In the genomic region with DNA sequence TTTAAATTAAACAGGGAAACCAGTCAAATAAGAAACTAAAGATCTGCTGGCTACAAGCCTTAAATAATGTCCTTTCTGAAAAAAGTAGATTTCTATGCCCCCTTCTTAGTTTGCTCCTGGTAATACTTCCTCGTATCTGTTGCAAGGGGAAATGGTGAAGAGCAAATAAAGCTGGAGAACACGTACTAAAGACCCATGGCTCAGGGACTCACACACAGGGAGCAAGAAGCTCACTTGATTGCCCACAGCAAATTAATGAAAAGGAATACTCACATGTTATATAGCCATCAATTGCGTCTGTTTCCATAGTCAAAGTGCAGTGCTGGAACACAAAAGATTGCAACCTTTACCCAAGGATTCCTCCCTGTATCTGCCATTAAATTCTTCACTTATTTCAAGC, we compare ENCODE assay signal across 10 mouse cellular contexts. TPM values are rescaled to one million over a fixed set of nuclear protein-coding genes. Genes with fewer than 3 reads are reported as not detected.
DNase-seq lines count a peak whose midpoint lies in the region; ATAC-seq lines count a peak whose summit lies in the region.
"Had no signal": no experiment of that assay in that cellular context is flagged by ENCODE, and none has a peak within 500 bp of the region (broad histone marks: within the 10 kb centered on the region; RNA-seq: fewer than 3 reads in every experiment).

No protein-coding gene starts in this region.

- H3K4me3 ChIP-seq in heart, embryonic 13.5 days = no peak overlapping the region
- H3K4me3 ChIP-seq in midbrain, embryonic 10.5 days = peak overlapping the region; percentile 79; the same call in 1 of the 2 replicates
- no peak overlapping the region for H3K4me3 ChIP-seq in midbrain, embryonic 13.5 days (replicated peaks)
- H3K4me3 ChIP-seq in stomach, embryonic 14.5 days (ENCODE audit: low read depth, low read length) = peak overlapping the region; percentile 18; the same call in 1 of the 2 replicates

- no peak overlapping the region for H3K27ac ChIP-seq in heart, embryonic 13.5 days (replicated peaks)
- no peak overlapping the region for H3K27ac ChIP-seq in midbrain, embryonic 10.5 days (replicated peaks)
- no peak overlapping the region for H3K27ac ChIP-seq in midbrain, embryonic 13.5 days
- no peak overlapping the region for H3K27ac ChIP-seq in stomach, embryonic 14.5 days (ENCODE audit: low read length)

- no peak for ATAC-seq in heart, embryonic 13.5 days (ENCODE audit: extremely low read depth, insufficient number of reproducible peaks, low FRiP score, low TSS enrichment)
- ATAC-seq in midbrain, embryonic 13.5 days = no peak
- no peak for ATAC-seq in stomach, embryonic 14.5 days (ENCODE audit: insufficient number of reproducible peaks, insufficient read depth, low FRiP score, low read depth)

- no peak for DNase-seq in heart, postnatal 14 days
- DNase-seq in midbrain, embryonic 10.5 days (ENCODE audit: low spot score) = no peak
- peak; percentile 74 for DNase-seq in induced T-regulatory cell, adult 2 months (ENCODE audit: low read depth)
- DNase-seq in left cerebral cortex, adult 18-20 months (ENCODE audit: low spot score in 2 of 2) = no peak
- no peak for DNase-seq in left cerebral cortex, adult 9 months (ENCODE audit: low spot score in 2 of 2)
- DNase-seq: heart, adult 18-20 months; kidney, postnatal 4 days had no signal

- no peak overlapping the region for H3K9ac ChIP-seq in heart, embryonic 13.5 days
- H3K9ac ChIP-seq in midbrain, embryonic 13.5 days (replicated peaks) = no peak overlapping the region
- no peak overlapping the region for H3K9ac ChIP-seq in stomach, embryonic 14.5 days (replicated peaks; ENCODE audit: low read depth, low read length)

- no peaks in the 10 kb centered on the region for H3K36me3 ChIP-seq in heart, embryonic 13.5 days
- H3K36me3 ChIP-seq in midbrain, embryonic 10.5 days = no peaks in the 10 kb centered on the region
- H3K36me3 ChIP-seq in midbrain, embryonic 13.5 days = no peaks in the 10 kb centered on the region
- H3K36me3 ChIP-seq in stomach, embryonic 14.5 days (ENCODE audit: control insufficient read depth, insufficient read depth, low read length) = no peaks in the 10 kb centered on the region

- peak overlapping the region; percentile 92; the same call in 1 of the 2 replicates for H3K4me2 ChIP-seq in heart, embryonic 13.5 days
- H3K4me2 ChIP-seq in midbrain, embryonic 13.5 days (replicated peaks) = no peak overlapping the region
- peak overlapping the region; percentile 72 for H3K4me2 ChIP-seq in stomach, embryonic 14.5 days (replicated peaks; ENCODE audit: low read depth, low read length)

- H3K9me3 ChIP-seq in heart, embryonic 13.5 days = no peaks in the 10 kb centered on the region
- H3K9me3 ChIP-seq in midbrain, embryonic 10.5 days (replicated peaks) = no peaks in the 10 kb centered on the region
- H3K9me3 ChIP-seq in midbrain, embryonic 13.5 days = no peaks in the 10 kb centered on the region
- no peaks in the 10 kb centered on the region for H3K9me3 ChIP-seq in stomach, embryonic 14.5 days (ENCODE audit: control insufficient read depth, low read depth, low read length)

- 69% methylated on average over 3 of the region's 3 CpGs for WGBS in heart, embryonic 13.5 days
- 70% methylated on average over 3 of the region's 3 CpGs for WGBS in midbrain, embryonic 10.5 days
- WGBS in midbrain, embryonic 13.5 days = 74% methylated on average over 3 of the region's 3 CpGs
- 69% methylated on average over 3 of the region's 3 CpGs for WGBS in stomach, embryonic 14.5 days

- H3K4me1 ChIP-seq in heart, embryonic 13.5 days = peaks cover 16% of the 10 kb centered on the region
- H3K4me1 ChIP-seq in midbrain, embryonic 10.5 days = peaks cover 24% of the 10 kb centered on the region
- peaks cover 19% of the 10 kb centered on the region for H3K4me1 ChIP-seq in midbrain, embryonic 13.5 days (replicated peaks)
- H3K4me1 ChIP-seq in stomach, embryonic 14.5 days (ENCODE audit: control insufficient read depth, insufficient read depth, low read length) = no peaks in the 10 kb centered on the region

- intact Hi-C loops in heart, postnatal 14 days (cut with DNase I) = no loop called here

- H3K27me3 ChIP-seq in heart, embryonic 13.5 days (replicated peaks) = no peaks in the 10 kb centered on the region
- H3K27me3 ChIP-seq in midbrain, embryonic 10.5 days (ENCODE audit: low read depth, poor library complexity, severe bottlenecking) = no peaks in the 10 kb centered on the region
- no peaks in the 10 kb centered on the region for H3K27me3 ChIP-seq in midbrain, embryonic 13.5 days
- no peaks in the 10 kb centered on the region for H3K27me3 ChIP-seq in stomach, embryonic 14.5 days (ENCODE audit: control insufficient read depth, insufficient read depth, low read length)

RNA-seq across cellular contexts. Expression of a gene that starts 3.2 kb away (rescaled TPM):
- polyA plus RNA-seq in heart, embryonic 13.5 days (2015; fragmentation: Nextera tagmentation; extraction: Ambion mirVana) = 1.9 and 2.0 TPM in 2 replicates
- total RNA-seq in heart, postnatal 14 days (2021) = 1 to 10 TPM; 5.7 to 5.9 TPM
- polyA plus RNA-seq in midbrain, embryonic 10.5 days (2016; fragmentation: Nextera tagmentation; extraction: Ambion mirVana) = 6.1 and 6.5 TPM in 2 replicates
- polyA plus RNA-seq in midbrain, embryonic 13.5 days (2015; fragmentation: Nextera tagmentation; extraction: Ambion mirVana) = 4.8 and 5.5 TPM in 2 replicates
- polyA plus RNA-seq in stomach, embryonic 14.5 days (2014; fragmentation: Nextera tagmentation; extraction: Ambion mirVana) = 9.7 and 11.1 TPM in 2 replicates
- 1 to 10 TPM; 4.3 to 6.3 TPM for total RNA-seq in left cerebral cortex, adult 18-20 months (2021)

Comparison
In these comparisons a context has a peak if more than half of its experiments do, and no peak if none do; other contexts are left out.
1. H3K4me3 ChIP-seq: peak in midbrain, embryonic 10.5 days (single experiment) and stomach, embryonic 14.5 days (single experiment); none in heart, embryonic 13.5 days (single experiment) and midbrain, embryonic 13.5 days (single experiment).